Mouse (Mus musculus): ENCODE data around the gene Cdk19. TPM values are rescaled to one million over a fixed set of nuclear protein-coding genes. Genes with fewer than 3 reads are reported as not detected.

Gene Cdk19
- polyA plus RNA-seq, 1 experiment, result 16.0 TPM

DNA sequence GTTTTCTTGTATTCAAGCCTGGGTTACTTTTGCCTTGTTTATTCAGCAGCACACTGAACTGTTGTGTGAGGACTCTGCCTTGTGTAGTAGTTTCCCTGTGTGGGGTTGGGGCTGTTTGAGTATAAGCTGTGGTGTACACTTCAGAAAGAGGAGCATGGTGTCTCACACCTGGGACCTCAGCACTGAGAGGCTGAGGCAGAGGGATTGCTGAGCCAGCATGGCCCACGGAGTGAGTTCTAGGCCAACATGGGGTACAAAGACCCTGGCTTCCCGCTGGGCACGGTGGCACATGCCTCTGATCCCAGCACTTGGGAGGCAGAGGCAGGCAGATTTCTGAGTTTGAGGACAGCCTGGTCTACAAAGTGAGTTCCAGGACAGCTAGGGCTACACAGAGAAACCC, 139.3 kb downstream of the Cdk19 start:
- Histone ChIP-seq H3K27me3 (ENCODE audit: control insufficient read depth, insufficient read depth, low read length, poor library complexity, severe bottlenecking) (no peaks in the 10 kb centered on the region), H3K27ac (ENCODE audit: insufficient read depth, low read length) (no peak overlapping the region), H3K4me1 (ENCODE audit: control insufficient read depth, insufficient read depth, low read length) (no peaks in the 10 kb centered on the region), H3K9me3 (replicated peaks; ENCODE audit: control insufficient read depth, insufficient read depth, low read length, poor library complexity, severe bottlenecking) (no peaks in the 10 kb centered on the region), H3K4me3 (ENCODE audit: low read depth, low read length) (no peak overlapping the region), H3K36me3 (ENCODE audit: control insufficient read depth, insufficient read depth, low read length, poor library complexity, severe bottlenecking) (peaks cover 5% of the 10 kb centered on the region), H3K9ac (ENCODE audit: low read depth, poor library complexity, severe bottlenecking) (no peak overlapping the region)
- TF ChIP-seq EP300 (IDR thresholded peaks at IDR 0.05; ENCODE audit: insufficient read depth, low read depth, low read length), result no peak
- TF ChIP-seq POLR2A (IDR thresholded peaks at IDR 0.05; ENCODE audit: insufficient read depth, low read length), result no peak
- no peak for TF ChIP-seq CTCF (IDR thresholded peaks at IDR 0.05; ENCODE audit: low read depth, low read length)

DNA sequence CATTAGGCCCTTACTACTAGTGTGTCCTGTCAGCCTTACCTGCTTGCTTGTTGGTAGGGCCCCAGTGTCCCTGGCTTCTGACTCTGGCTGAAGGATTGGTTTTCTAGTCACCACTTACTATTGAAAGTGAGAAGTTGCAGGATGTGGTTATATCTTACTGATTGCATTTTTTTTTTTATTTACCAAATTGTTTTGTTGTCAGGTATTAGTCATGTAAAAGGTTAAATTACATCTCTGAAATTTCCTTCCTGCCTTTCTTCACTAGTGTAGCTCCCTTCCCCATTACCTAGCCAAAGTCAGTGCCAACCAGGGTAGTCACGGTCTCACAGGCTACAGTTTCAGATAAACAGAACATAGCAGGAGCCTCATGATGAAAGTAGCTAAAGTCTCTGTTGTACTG, 139.9 kb downstream of the Cdk19 start:
- H3K27ac ChIP-seq (ENCODE audit: insufficient read depth, low read length), result no peak overlapping the region
- TF ChIP-seq EP300 (IDR thresholded peaks at IDR 0.05; ENCODE audit: insufficient read depth, low read depth, low read length), result no peak
- TF ChIP-seq POLR2A (IDR thresholded peaks at IDR 0.05; ENCODE audit: insufficient read depth, low read length), result no peak
- no peak for TF ChIP-seq CTCF (IDR thresholded peaks at IDR 0.05; ENCODE audit: low read depth, low read length)
- peaks cover 5% of the 10 kb centered on the region for H3K36me3 ChIP-seq (ENCODE audit: control insufficient read depth, insufficient read depth, low read length, poor library complexity, severe bottlenecking)

DNA sequence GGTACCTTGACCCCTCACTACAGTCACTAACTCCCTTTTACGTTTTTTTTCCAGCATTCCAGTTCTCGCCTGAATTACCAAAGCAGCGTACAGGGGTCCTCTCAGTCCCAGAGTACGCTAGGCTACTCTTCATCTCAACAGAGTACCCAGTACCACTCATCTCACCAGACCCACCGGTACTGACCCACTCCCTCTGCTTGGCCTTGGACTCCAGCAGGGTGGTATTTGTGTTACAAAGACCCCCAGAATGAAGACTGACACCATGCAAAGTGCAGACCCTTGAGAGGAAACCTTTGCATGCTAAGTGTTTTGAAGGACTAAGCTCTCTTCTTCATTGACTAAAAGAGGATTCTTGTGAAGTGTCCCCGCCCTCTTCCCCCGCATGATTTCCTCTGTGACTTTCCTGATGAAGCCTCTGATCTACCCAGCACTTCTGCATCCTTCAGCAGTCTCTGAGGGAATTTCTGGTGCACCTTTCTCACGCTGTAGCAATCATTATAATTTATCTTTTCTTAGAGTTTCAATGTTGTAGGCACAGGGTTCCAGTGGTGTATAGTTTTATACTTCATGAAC, 140.3 kb downstream of the Cdk19 start:
- H3K27me3 ChIP-seq (ENCODE audit: control insufficient read depth, insufficient read depth, low read length, poor library complexity, severe bottlenecking), result no peaks in the 10 kb centered on the region
- no peak overlapping the region for H3K4me3 ChIP-seq (ENCODE audit: low read depth, low read length)
- no peaks in the 10 kb centered on the region for H3K9me3 ChIP-seq (replicated peaks; ENCODE audit: control insufficient read depth, insufficient read depth, low read length, poor library complexity, severe bottlenecking)
- TF ChIP-seq EP300 (IDR thresholded peaks at IDR 0.05; ENCODE audit: insufficient read depth, low read depth, low read length), result no peak
- no peak for TF ChIP-seq CTCF (IDR thresholded peaks at IDR 0.05; ENCODE audit: low read depth, low read length)
- no peak for TF ChIP-seq POLR2A (IDR thresholded peaks at IDR 0.05; ENCODE audit: insufficient read depth, low read length)
- peaks cover 5% of the 10 kb centered on the region for H3K36me3 ChIP-seq (ENCODE audit: control insufficient read depth, insufficient read depth, low read length, poor library complexity, severe bottlenecking)
- no peak overlapping the region for H3K27ac ChIP-seq (ENCODE audit: insufficient read depth, low read length)
- H3K9ac ChIP-seq (ENCODE audit: low read depth, poor library complexity, severe bottlenecking), result no peak overlapping the region
- no peaks in the 10 kb centered on the region for H3K4me1 ChIP-seq (ENCODE audit: control insufficient read depth, insufficient read depth, low read length)

More for the DNA sequence above, 139.9 kb downstream of the Cdk19 start:
- no peak overlapping the region for H3K4me3 ChIP-seq (ENCODE audit: low read depth, low read length)
- H3K4me1 ChIP-seq (ENCODE audit: control insufficient read depth, insufficient read depth, low read length), result no peaks in the 10 kb centered on the region
- no peaks in the 10 kb centered on the region for H3K9me3 ChIP-seq (replicated peaks; ENCODE audit: control insufficient read depth, insufficient read depth, low read length, poor library complexity, severe bottlenecking)
- no peaks in the 10 kb centered on the region for H3K27me3 ChIP-seq (ENCODE audit: control insufficient read depth, insufficient read depth, low read length, poor library complexity, severe bottlenecking)
- no peak overlapping the region for H3K9ac ChIP-seq (ENCODE audit: low read depth, poor library complexity, severe bottlenecking)

DNA sequence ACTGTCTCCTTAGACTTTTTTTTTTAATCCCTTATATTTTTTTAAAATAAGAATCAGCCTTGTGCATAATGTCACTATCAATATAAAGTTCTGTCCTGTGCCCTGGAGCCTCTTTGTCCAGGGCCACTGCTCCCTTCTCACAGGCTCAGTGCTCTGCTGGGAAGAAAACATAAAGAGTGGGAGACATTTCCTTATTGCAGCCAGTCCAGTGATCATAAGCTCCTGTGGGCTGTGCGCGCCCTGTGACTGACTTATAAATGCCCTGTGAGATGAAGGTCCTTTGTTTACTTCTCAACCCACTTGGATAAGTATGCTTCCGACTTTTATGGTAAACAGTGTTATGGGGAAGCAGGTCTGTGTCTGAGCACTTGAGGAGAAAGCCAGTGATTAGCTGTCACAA, 142.2 kb downstream of the Cdk19 start:
- no peak for TF ChIP-seq CTCF (IDR thresholded peaks at IDR 0.05; ENCODE audit: low read depth, low read length)
- TF ChIP-seq POLR2A (IDR thresholded peaks at IDR 0.05; ENCODE audit: insufficient read depth, low read length), result no peak
- TF ChIP-seq EP300 (IDR thresholded peaks at IDR 0.05; ENCODE audit: insufficient read depth, low read depth, low read length), result no peak
- Histone ChIP-seq H3K27me3 (ENCODE audit: control insufficient read depth, insufficient read depth, low read length, poor library complexity, severe bottlenecking) (no peaks in the 10 kb centered on the region), H3K9me3 (replicated peaks; ENCODE audit: control insufficient read depth, insufficient read depth, low read length, poor library complexity, severe bottlenecking) (no peaks in the 10 kb centered on the region), H3K9ac (ENCODE audit: low read depth, poor library complexity, severe bottlenecking) (no peak overlapping the region), H3K27ac (ENCODE audit: insufficient read depth, low read length) (no peak overlapping the region), H3K4me3 (ENCODE audit: low read depth, low read length) (no peak overlapping the region), H3K36me3 (ENCODE audit: control insufficient read depth, insufficient read depth, low read length, poor library complexity, severe bottlenecking) (peaks cover 5% of the 10 kb centered on the region), H3K4me1 (ENCODE audit: control insufficient read depth, insufficient read depth, low read length) (no peaks in the 10 kb centered on the region)

DNA sequence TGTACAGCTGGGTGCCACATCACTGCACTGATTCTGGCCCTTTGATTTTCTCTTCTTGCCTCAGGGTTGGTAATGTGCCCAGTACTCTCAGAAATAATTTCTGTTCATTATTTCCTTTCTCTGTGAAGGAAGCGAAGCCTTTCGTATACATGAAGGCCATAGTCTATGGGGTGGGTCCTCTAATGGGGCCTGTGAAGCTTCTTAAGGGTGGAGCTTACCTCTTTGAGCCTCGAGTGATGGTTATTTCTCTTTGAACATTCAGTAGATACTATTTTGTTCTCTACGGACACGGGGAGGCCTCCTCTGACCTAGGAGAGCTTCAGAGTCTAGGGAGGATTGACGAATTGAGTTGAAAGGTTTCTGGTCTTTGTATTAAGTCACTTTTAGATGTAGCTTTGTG, 142.9 kb downstream of the Cdk19 start:
- no peaks in the 10 kb centered on the region for H3K4me1 ChIP-seq (ENCODE audit: control insufficient read depth, insufficient read depth, low read length)
- peaks cover 5% of the 10 kb centered on the region for H3K36me3 ChIP-seq (ENCODE audit: control insufficient read depth, insufficient read depth, low read length, poor library complexity, severe bottlenecking)
- H3K27ac ChIP-seq (ENCODE audit: insufficient read depth, low read length), result no peak overlapping the region
- H3K9me3 ChIP-seq (replicated peaks; ENCODE audit: control insufficient read depth, insufficient read depth, low read length, poor library complexity, severe bottlenecking), result no peaks in the 10 kb centered on the region
- TF ChIP-seq CTCF (IDR thresholded peaks at IDR 0.05; ENCODE audit: low read depth, low read length) (no peak), POLR2A (IDR thresholded peaks at IDR 0.05; ENCODE audit: insufficient read depth, low read length) (no peak), EP300 (IDR thresholded peaks at IDR 0.05; ENCODE audit: insufficient read depth, low read depth, low read length) (no peak)
- no peaks in the 10 kb centered on the region for H3K27me3 ChIP-seq (ENCODE audit: control insufficient read depth, insufficient read depth, low read length, poor library complexity, severe bottlenecking)
- no peak overlapping the region for H3K4me3 ChIP-seq (ENCODE audit: low read depth, low read length)
- H3K9ac ChIP-seq (ENCODE audit: low read depth, poor library complexity, severe bottlenecking), result no peak overlapping the region

DNA sequence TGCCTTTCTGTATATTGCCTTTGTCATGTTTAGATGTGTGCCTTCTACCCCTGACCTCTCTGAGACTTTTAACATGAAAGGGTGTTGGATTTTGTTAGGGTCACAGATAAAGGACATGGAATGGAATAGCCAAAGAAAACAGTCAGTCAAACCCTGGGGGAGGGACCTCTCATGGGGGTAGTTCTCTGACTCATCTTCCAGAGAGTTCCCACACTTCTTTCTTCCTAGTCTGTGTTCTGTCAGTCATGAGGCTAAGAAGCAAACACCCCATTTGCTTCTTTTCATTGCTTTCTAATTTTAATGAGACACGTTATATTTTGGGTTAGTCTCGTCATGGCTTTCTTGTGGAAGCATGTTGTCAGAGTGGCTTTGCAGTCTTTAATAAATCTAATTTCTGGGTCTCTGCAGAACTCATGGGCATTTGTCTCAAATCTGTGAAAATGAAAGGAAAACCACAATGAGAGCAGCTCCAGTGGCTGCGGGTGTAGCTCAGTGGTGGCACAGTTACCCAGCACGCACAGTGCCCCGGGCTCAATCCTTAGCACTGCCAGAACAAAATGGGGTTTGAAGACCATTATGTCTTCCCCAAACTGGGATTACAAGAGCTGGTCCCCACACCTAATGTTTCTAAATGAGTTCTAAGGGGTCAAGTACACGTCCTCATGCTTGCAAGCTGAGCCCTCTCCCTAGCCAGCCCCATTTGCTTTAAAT, 149.9 kb downstream of the Cdk19 start:
- TF ChIP-seq EP300 (IDR thresholded peaks at IDR 0.05; ENCODE audit: insufficient read depth, low read depth, low read length) (no peak), POLR2A (IDR thresholded peaks at IDR 0.05; ENCODE audit: insufficient read depth, low read length) (no peak), CTCF (IDR thresholded peaks at IDR 0.05; ENCODE audit: low read depth, low read length) (no peak)
- H3K4me1 ChIP-seq (ENCODE audit: control insufficient read depth, insufficient read depth, low read length), result peaks cover 4% of the 10 kb centered on the region
- H3K9me3 ChIP-seq (replicated peaks; ENCODE audit: control insufficient read depth, insufficient read depth, low read length, poor library complexity, severe bottlenecking), result no peaks in the 10 kb centered on the region
- H3K9ac ChIP-seq (ENCODE audit: low read depth, poor library complexity, severe bottlenecking), result no peak overlapping the region
- no peaks in the 10 kb centered on the region for H3K36me3 ChIP-seq (ENCODE audit: control insufficient read depth, insufficient read depth, low read length, poor library complexity, severe bottlenecking)
- H3K27ac ChIP-seq (ENCODE audit: insufficient read depth, low read length), result no peak overlapping the region
- no peaks in the 10 kb centered on the region for H3K27me3 ChIP-seq (ENCODE audit: control insufficient read depth, insufficient read depth, low read length, poor library complexity, severe bottlenecking)
- H3K4me3 ChIP-seq (ENCODE audit: low read depth, low read length), result no peak overlapping the region

Measured in ES-Bruce4 (cell line).